Mouse (Mus musculus): ENCODE results near the gene Phactr1.

Phactr1 gene

DNA sequence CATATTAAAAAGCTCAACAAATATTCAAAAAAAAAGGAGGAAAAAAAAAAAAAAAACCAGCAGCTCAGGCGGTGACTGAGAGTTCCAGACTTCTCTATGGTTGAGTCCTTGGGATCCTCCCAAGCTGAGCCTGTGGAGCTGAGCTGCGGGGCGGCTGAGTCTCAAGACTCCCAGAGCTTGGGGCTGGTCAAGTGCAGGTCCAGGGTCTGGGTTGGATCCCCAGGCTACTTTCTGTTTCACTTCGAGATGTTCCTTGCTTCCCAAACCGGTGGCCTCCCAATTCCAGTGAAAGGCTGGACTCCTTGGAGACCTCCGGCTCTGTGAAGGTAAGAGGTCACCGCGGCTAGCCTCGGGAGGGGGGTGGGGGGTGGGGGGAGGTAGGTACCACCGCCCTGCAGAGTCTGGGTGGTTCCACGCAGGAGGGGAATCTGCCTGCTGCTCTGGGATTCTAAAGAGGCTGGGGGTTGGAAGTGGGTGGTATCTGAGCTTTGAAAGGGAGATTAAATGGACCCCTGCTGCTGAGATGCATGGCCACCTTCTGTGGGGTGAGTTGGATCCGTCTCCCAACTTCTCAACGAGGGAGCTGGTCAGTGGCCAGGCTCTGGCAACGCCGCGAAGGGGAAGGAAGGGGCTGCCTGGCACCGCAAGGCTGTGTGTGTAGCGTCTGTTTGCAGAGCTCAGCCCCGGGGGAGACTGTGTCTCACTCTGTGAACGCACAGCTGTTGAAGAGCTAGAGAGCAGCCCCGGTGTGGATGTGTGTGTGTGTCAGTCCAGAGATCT lies 185.9 kb downstream of the Phactr1 start:
- DNase-seq (ENCODE audit: low read depth, low spot score) = peak; percentile 20

- no peak for DNase-seq (ENCODE audit: low read depth, low spot score)
These were observed 186.6 kb downstream of the Phactr1 start for GRCm38 (mm10) chr13:42867026-42867425.

DNA sequence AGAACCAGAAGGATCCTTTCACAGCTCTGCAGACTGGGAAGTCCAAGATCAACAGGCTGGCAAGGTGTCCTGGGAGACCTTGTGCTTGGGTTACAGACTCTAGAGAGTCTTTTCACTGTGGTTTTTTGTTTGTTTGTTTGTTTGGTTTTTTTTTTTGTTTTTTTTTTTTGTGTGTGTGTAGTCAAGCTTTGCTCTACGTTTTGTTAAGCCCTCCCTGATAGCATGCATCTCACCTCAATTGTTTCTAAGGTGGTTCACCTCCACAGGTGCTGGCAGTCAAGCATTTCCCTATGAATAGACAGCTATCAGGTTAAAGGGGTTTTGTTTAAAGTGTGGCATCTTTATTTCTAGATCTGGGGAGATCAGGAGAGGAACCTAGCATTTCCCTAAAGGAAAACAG lies 191.7 kb downstream of the Phactr1 start:
- no peak for DNase-seq (ENCODE audit: low read depth, low spot score)

DNA sequence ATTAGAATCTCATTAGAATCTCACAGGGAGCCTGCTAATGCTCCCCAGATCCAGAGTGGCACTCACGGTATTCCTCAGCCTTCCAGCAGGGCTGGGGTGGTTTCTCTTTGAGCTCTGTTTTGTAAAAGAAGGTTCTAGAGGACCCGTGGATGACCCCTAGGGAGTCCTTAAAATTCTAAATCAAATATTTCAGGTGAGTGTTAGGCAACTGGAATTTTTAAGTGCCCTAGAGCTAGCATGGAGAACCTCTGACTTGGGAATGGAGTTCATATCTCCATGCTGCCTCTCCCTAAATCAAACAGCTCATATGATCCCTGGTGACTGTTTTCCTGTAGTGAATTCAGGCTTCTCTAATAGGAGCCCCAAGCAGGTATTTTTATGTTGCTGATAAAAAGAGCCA lies 197.9 kb downstream of the Phactr1 start:
- DNase-seq (ENCODE audit: low read depth, low spot score) = no peak

DNA sequence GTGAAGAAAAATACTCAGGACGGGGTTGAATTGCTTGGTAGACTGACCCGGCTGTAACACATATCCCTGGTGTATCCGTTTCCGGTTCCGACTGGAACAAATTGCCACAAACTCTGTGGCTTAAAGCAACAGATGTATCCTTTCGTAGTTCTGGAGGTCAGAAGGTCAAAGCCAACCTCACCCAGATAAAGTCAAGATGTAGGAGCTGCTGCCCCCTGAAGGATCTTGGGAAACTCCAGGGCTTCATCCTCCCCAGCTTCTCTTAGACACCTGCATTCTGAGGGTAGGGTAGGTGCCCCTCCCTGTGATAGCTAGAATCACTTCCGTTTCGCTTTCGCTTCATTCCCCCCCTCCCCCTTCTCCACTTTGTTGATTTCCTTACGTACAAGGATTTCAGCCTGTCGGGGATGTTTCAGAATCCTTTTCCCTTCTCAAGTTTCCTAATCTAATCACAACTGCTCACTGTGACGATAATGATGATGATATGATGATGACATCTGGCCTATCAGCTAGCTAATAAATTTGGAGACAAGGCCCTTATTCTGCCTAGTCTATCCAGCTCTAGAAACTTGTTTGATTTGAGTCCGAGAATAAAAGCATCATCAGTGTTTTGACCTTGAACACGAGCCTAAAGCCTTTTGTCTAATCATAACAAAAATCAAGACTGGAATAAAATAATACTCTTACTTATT lies 203.8 kb downstream of the Phactr1 start:
- DNase-seq (ENCODE audit: low read depth, low spot score) = no peak

DNA sequence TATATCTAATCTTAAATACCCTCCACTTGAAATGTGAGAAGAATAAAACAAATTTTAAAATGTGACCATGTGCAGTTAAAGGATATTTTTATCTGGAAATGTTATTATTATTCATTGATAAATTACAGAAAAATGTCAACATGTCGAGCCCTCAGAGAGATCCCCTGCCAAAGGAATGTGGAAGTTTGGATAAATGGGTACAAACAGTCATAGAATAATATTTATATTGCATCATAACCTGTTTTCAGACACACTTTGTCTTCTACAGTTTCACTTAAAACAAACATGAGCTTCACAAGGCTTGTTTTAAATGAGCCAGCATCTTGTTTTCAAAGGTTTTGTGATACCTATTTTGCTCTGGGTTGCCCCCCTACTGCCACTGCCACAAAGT lies 204.3 kb downstream of the Phactr1 start:
- DNase-seq (ENCODE audit: low read depth, low spot score) = no peak

- no peak for DNase-seq (ENCODE audit: low read depth, low spot score)
These were observed 207.3 kb downstream of the Phactr1 start for GRCm38 (mm10) chr13:42887701-42888100.

DNA sequence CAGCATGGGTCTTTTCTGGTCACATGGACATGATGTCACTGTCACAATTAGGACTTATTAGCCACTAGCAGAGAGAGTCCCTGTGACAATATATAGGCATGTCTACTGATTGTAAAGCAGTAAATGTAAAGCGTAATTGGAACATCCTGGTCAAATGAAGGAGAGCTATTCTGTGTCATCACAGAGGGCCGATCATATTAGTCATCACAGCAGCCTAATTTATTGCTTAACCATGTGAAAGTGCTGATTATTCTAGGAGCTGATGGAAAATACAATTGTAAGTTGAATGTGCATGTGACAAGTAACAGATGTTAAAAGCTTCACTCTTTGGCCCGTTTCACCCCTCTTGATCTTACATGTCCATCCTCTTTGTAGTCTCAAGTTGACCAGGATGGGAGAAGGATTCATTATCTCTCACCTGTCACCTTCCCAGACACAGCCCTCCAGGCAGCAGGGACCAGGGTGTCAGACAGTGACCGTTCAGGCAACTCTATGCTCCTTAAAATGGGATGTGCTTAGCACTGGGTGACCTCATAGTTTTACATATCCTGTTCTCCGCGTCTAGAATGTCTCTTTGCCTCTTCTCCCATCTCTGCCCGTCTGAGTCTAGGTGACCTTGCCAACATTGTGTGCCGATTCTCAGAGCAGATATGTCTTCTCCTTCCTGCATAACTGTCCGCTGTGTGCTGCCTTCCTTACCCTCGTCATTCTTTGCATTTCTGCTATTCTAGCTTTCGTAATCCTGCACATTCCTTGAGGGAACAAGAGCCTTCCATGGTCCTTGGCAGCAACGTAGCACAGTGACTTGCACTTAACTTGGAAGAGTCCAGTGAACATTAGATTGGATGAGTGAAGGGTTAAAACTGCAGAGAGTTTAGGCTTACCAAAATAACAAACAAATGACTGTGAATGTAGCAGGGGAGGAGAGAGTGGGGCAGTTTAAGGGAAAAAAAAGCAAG lies 209.4 kb downstream of the Phactr1 start:
- DNase-seq (ENCODE audit: low read depth, low spot score) = no peak

DNA sequence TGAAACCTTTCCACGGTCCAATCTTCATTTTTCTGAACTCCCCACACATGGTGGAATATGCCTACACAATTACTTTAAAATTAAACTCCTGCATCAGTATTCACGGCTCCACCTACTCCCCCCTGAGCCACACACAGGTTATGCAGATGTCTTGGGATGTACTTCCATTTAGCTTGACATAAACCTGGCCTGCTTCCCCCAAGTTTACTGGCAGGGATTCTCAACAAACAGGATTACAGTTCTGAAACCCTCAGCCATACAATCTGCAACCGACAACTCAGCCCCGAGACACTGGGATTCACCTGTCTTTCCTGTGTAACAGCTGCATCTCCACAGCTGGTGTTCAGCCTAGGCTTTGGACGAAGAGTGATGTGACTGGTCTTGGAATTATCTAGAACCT lies 210.2 kb downstream of the Phactr1 start:
- DNase-seq (ENCODE audit: low read depth, low spot score) = no peak

GRCm38 (mm10) chr13:42894016-42894415 lies 213.6 kb downstream of the Phactr1 start:
- DNase-seq (ENCODE audit: low read depth, low spot score) = no peak

DNA sequence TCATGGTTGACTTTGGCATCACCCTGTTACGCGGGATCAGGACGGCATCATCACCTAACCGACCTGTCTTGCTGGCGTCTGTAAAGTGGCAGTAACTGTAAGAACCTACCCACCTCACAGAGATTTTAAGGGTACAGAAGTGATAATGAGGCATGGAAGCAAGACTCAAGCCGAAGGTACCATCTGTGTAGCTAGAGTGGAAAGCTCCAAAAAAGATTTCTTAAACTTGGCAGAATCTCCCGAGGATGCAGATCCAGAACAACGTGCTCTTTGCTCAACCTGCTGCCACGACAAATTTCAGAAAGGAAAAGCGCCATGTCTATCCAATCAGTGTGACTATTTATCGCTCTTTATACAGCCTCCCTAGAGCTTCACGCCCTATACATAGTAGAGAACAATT lies 214.2 kb downstream of the Phactr1 start:
- DNase-seq (ENCODE audit: low read depth, low spot score) = no peak

GRCm38 (mm10) chr13:42895980-42896379 lies 215.6 kb downstream of the Phactr1 start:
- DNase-seq (ENCODE audit: low read depth, low spot score) = no peak

GRCm38 (mm10) chr13:42899611-42900010 lies 219.2 kb downstream of the Phactr1 start:
- no peak for DNase-seq (ENCODE audit: low read depth, low spot score)

DNA sequence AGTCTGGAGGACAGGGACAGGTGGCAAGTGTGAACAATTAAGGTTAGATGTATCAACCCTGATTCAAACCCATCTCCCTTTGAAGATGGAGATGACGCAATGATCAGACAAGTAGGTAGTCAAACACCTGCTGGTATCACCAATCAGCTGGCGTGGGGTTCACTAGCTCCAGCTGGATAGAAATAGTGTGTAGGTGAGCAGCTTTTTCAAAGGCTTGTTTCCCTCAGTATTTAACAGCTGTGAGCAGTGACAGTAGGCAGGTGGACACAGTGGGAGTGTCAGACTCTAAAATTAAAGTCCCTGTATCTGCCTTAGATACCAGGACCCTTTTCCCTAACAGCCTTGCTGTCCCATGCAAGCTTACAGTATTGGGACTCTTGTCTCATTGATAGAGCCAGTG lies 221.4 kb downstream of the Phactr1 start:
- no peak for DNase-seq (ENCODE audit: low read depth, low spot score)

- DNase-seq (ENCODE audit: low read depth, low spot score) = no peak
These were observed 222.4 kb downstream of the Phactr1 start for GRCm38 (mm10) chr13:42902859-42903258.

DNA sequence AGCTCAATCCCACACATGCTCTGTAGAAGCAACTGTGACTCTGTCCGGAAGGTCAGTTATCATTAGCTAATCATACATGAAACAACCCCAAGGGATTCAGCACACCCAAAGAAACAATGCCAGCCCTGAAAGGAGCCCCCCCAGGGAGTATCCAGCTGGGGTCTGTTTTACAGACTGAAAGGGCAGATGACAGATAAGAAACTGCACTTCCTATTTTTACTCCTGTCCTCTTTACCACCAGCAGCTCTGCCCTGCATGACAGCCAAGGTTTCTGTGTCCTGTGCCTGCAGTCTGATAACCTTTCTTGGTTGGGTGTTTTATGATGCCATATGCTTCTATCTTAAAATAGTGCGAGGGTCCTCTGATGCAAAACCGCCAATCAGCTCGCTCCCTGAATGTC lies 225.4 kb downstream of the Phactr1 start:
- no peak for DNase-seq (ENCODE audit: low read depth, low spot score)

GRCm38 (mm10) chr13:42906990-42907389 lies 226.6 kb downstream of the Phactr1 start:
- DNase-seq (ENCODE audit: low read depth, low spot score) = no peak

DNA sequence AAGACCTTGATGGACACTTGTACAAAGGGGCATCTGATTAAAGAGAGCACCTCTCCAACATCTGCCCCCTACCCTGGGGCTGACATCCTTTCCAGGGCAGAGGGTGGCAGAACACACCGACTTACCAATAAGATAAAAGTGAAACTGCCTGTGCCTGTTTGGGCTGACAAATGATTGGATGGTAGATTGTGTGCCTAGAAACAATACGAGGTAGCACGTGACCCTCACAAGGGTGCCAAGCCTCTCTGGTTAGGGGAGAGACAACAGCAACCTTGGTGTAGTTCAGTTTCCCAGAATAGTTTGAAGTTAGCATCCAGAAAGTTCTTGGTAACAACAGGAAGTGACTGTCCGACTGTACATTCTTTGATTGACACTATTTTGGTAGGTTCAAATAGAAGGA lies 234.7 kb downstream of the Phactr1 start:
- DNase-seq (ENCODE audit: low read depth, low spot score) = no peak

DNA sequence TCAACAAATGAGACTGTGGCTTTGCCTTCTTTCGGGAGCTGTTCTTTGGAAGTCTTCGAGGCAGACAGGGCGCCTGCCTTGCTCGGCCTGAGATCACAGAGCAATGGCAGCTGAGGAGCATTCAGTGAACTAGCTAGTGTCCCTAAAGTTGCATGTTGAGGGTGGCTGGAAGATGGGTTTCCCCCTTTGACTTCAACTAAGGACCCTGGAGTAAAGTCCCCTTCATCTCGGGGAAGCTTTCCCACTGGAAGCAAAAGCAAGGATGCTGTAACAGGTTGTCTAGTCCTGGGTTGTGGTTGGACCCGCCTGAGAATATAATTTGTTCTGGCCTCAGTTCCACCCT lies 235.4 kb downstream of the Phactr1 start:
- DNase-seq (ENCODE audit: low read depth, low spot score) = no peak

- DNase-seq (ENCODE audit: low read depth, low spot score) = peak; percentile 20
These were observed 236.0 kb downstream of the Phactr1 start for GRCm38 (mm10) chr13:42916194-42917033.

DNA sequence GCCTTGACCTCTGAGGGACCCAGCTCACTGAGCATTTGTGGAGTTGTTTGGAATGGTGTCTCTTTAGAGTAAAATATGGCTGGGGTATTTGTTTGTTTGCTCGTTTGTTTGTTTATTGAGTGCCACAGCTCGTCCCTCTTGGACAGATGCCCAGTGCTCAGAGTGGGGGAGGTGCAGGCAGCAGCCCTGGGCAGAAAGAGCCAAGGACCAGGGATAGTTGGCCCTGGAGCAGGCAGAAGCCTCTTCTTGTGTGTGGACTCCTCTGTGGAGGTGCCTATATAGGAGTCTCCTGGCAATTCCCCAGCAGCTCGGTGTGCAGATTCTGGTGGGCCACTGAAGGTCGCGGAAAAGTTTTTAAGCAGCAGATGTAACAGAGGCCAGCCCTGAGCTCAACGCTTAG lies 236.8 kb downstream of the Phactr1 start:
- peak; percentile 46 for DNase-seq (ENCODE audit: low read depth, low spot score)

Measured in retina, postnatal 7 days (tissue).